Mouse (Mus musculus) macrophage (primary cell): ENCODE data around the gene Bmp8a. TPM values are rescaled to one million over a fixed set of nuclear protein-coding genes. Genes with fewer than 3 reads are reported as not detected.
A peak's percentile ranks its signal among the peaks of the same experiment; 100 is the strongest.
"Not testable (repeated sequence)": the region's sequence is repeated elsewhere in the genome, so short reads cannot be mapped to it uniquely, and the experiment has no call there.

Experiments
- H3K27ac ChIP-seq: fragments of 350-480 bp; formaldehyde crosslinking; 2 replicates; pipeline ENCODE4 v1.9.0; 2021
- H3K36me3 ChIP-seq: fragments of 350-480 bp; formaldehyde crosslinking; 2 replicates; pipeline ENCODE4 v1.9.0; 2021; ENCODE audit errors: inconsistent target
- H3K4me3 ChIP-seq: fragments of 350-480 bp; formaldehyde crosslinking; 2 replicates; pipeline ENCODE4 v1.9.0; 2021; ENCODE audit errors: inconsistent target
- H3K79me2 ChIP-seq: fragments of 350-480 bp; formaldehyde crosslinking; 2 replicates; pipeline ENCODE4 v1.9.0; 2021; ENCODE audit errors: inconsistent target
- WGBS: methylation state at CpG from one replicate; pipeline ENCODE4 v1.1.7; 2026; ENCODE audit warnings: inconsistent platforms; ENCODE audit not compliant: missing documents; 5-methylcytosine and 5-hydroxymethylcytosine counted together
- polyA plus RNA-seq: library from polyadenylated mRNA; stranded (reverse); fragments of 250-400 nt; gene quantifications from 3 replicates; pipeline ENCODE4 v1.2.4, GENCODE M21; 2018; ENCODE audit warnings: inconsistent platforms

Bmp8a gene
- polyA plus RNA-seq, 1 experiment from 2014 or later = not detected

DNA sequence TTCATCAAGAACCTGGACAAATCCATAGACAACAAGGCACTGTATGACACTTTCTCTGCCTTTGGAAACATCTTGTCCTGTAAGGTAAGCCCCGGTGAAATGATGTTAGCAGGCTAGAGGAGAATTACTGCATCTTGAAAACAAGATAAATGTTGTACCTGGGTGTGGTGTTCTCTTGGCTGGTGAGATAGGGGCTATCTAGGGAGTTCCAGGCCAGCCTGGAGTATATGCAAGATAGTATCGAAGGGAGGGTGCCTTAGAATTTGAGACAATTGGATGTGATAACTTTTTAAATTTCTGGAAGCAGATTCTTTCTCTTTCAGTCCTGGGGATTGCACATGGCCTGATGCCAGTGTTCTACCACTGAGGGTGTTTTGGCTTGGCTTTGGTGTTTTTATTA, 56.3 kb downstream of the Bmp8a start:
- Histone ChIP-seq H3K27ac (no peak overlapping the region), H3K36me3 (peaks cover 26% of the 10 kb centered on the region; the same call in 1 of the 2 replicates), H3K79me2 (peaks cover 26% of the 10 kb centered on the region), H3K4me3 (no peak overlapping the region)
- 100% methylated on average over 2 of the region's 2 CpGs for whole genome bisulfite sequencing

- Histone ChIP-seq H3K36me3 (peaks cover 15% of the 10 kb centered on the region; the same call in 1 of the 2 replicates), H3K27ac (no peak overlapping the region)
Measured at GRCm38 (mm10) chr4:123284731-123285624, 58.1 kb downstream of the Bmp8a start.

GRCm38 (mm10) chr4:123283675-123284064, 59.4 kb downstream of the Bmp8a start:
- WGBS = 4% methylated on average over 12 of the region's 15 CpGs
- H3K79me2 ChIP-seq = peaks cover 26% of the 10 kb centered on the region
- H3K27ac ChIP-seq, H3K36me3 ChIP-seq: not testable (repeated sequence)
- peak overlapping the region; percentile 43 for H3K4me3 ChIP-seq

More at GRCm38 (mm10) chr4:123284731-123285624, 58.1 kb downstream of the Bmp8a start:
- WGBS = 68% methylated on average over 6 of the region's 6 CpGs
- no peak overlapping the region for H3K4me3 ChIP-seq
- peaks cover 26% of the 10 kb centered on the region for H3K79me2 ChIP-seq

- WGBS = 0% methylated on average over 19 of the region's 55 CpGs
- Histone ChIP-seq H3K4me3 (peak overlapping the region; percentile 43), H3K79me2 (peaks cover 26% of the 10 kb centered on the region), H3K27ac (0 out of 2 replicates have a peak overlapping the region, but pooled peaks have one; percentile 24)
- not testable (repeated sequence) for H3K36me3 ChIP-seq
Measured at GRCm38 (mm10) chr4:123282915-123283674, 60.0 kb downstream of the Bmp8a start.

GRCm38 (mm10) chr4:123282500-123282899, 60.6 kb downstream of the Bmp8a start:
- 2% methylated on average over 22 of the region's 25 CpGs for WGBS
- Histone ChIP-seq H3K4me3 (peak overlapping the region; percentile 43; the same call in 1 of the 2 replicates), H3K27ac (0 out of 2 replicates have a peak overlapping the region, but pooled peaks have one; percentile 24), H3K36me3 (no peaks in the 10 kb centered on the region), H3K79me2 (peaks cover 26% of the 10 kb centered on the region)

DNA sequence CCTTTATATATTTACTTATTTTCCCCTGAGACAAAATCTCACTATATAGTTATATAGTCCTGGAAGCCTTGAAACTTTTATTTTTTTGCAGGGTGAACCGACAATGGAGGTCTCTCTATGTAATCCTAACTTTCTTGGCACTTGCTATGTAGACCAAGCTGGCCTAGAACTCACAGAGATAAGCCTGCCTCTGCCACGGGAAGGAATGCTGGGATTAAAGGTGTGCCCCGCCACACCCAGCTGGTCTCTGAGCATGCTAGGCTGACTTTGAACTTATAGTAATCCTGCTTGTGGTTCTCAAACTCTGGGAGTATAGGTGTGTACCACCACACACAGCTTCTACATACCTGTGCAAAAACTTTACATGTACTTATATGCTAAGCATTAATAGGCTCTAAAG, 62.9 kb downstream of the Bmp8a start:
- Histone ChIP-seq H3K79me2 (peaks cover 16% of the 10 kb centered on the region), H3K4me3 (no peak overlapping the region), H3K36me3 (no peaks in the 10 kb centered on the region), H3K27ac (no peak overlapping the region)
- WGBS = 75% methylated on average over 1 of the region's 3 CpGs

DNA sequence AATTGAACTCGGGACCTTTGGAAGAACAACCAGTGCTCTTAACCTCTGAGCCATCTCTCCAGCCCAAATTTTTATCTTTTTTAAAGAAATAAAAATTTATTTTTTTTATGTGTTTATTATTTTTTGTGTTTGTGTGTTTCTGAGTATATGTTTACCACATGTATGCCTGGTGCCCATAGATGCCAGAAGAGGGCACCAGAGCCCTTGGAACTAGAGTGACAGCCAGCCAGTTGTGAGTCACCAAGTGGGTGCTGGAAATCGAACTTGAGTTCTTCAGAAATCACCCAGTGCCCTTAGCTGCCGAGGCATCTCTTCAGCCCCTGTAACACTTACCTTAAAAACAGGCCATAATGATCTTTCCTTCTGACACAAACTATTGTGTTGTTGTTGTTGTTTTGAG, 72.0 kb downstream of the Bmp8a start:
- H3K27ac ChIP-seq = no peak overlapping the region
- 94% methylated on average over 3 of the region's 3 CpGs for WGBS
- H3K4me3 ChIP-seq = no peak overlapping the region
- no peaks in the 10 kb centered on the region for H3K79me2 ChIP-seq
- no peaks in the 10 kb centered on the region for H3K36me3 ChIP-seq

Other genes starting within 250 kb of the Bmp8a start
- gene Bmp8b, start 238.1 kb downstream of the Bmp8a start, polyA plus RNA-seq = not detected in 3 replicates
- gene Oxct2b, start 227.0 kb downstream of the Bmp8a start, polyA plus RNA-seq = not detected in 3 replicates
- gene Ppie, start 203.3 kb downstream of the Bmp8a start, polyA plus RNA-seq = 15.4 to 29.9 TPM (median 15.6 TPM) in 3 replicates
- gene Hpcal4, start 160.0 kb downstream of the Bmp8a start, polyA plus RNA-seq = not detected in 3 replicates
- not detected in 3 replicates for gene Nt5c1a, start 141.7 kb downstream of the Bmp8a start, polyA plus RNA-seq
- gene Heyl, start 109.7 kb downstream of the Bmp8a start, polyA plus RNA-seq = not detected in 3 replicates
- gene Pabpc4, start 80.9 kb downstream of the Bmp8a start, polyA plus RNA-seq = 18.6 to 41.2 TPM (median 28.6 TPM) in 3 replicates
- gene Oxct2a, start 19.6 kb downstream of the Bmp8a start, polyA plus RNA-seq = not detected in 3 replicates